Mouse (Mus musculus) neural tube, embryonic 11.5 days (tissue): Measurements from ENCODE around the gene Coro2a. TPM values are rescaled to one million over a fixed set of nuclear protein-coding genes. Genes with fewer than 3 reads are reported as not detected.
"Not testable (repeated sequence)": the region's sequence is repeated elsewhere in the genome, so short reads cannot be mapped to it uniquely, and the experiment has no call there.

ENCODE experiments used
- ATAC-seq: fragments of 200-750 bp; cut with Nextera tagmentation; 2 replicates; pipeline ENCODE4 v1.8.0; 2017; ENCODE audit warnings: moderate number of reproducible peaks, mild to moderate bottlenecking, moderate TSS enrichment, moderate library complexity; ENCODE audit not compliant: insufficient read depth, low FRiP score, low TSS enrichment
- DNase-seq: peaks from one replicate; pipeline ENCODE4 v3.0.0-alpha.2; 2015; ENCODE audit warnings: low spot score
- H3K27ac ChIP-seq: fragments of 300-500 bp; sonication (generic); 2 replicates; pipeline ENCODE4 v1.5.1; 2014; ENCODE audit warnings: low read depth, mild to moderate bottlenecking, low read length
- H3K27me3 ChIP-seq: fragments of 300-500 bp; sonication (generic); 2 replicates; pipeline ENCODE4 v1.6.1; 2014; ENCODE audit warnings: mild to moderate bottlenecking, low read length, mixed read lengths; ENCODE audit not compliant: control insufficient read depth, insufficient read depth
- H3K36me3 ChIP-seq: fragments of 300-500 bp; sonication (generic); 2 replicates; pipeline ENCODE4 v1.6.1; 2014; ENCODE audit warnings: mild to moderate bottlenecking, low read length, moderate library complexity, mixed read lengths; ENCODE audit not compliant: control insufficient read depth, insufficient read depth
- H3K4me1 ChIP-seq: fragments of 300-500 bp; sonication (generic); 2 replicates; pipeline ENCODE4 v1.6.1; 2014; ENCODE audit warnings: low read length, mixed read lengths; ENCODE audit not compliant: control insufficient read depth, insufficient read depth
- H3K4me2 ChIP-seq: fragments of 300-500 bp; sonication (generic); 2 replicates; pipeline ENCODE4 v1.6.1; 2014; ENCODE audit warnings: low read depth, mild to moderate bottlenecking, moderate library complexity
- H3K4me3 ChIP-seq: fragments of 300-500 bp; sonication (generic); 2 replicates; pipeline ENCODE4 v1.5.1; 2014; ENCODE audit warnings: low read depth, low read length
- H3K9ac ChIP-seq: fragments of 300-500 bp; sonication (generic); 2 replicates; pipeline ENCODE4 v1.6.1; 2014; ENCODE audit warnings: mild to moderate bottlenecking, low read length
- H3K9me3 ChIP-seq: fragments of 300-500 bp; sonication (generic); 2 replicates; pipeline ENCODE4 v1.6.1; 2016; ENCODE audit warnings: low read length; ENCODE audit not compliant: control insufficient read depth
- WGBS: fragments of 180-500 bp; shearing (Covaris S2); extraction: QIAGEN DNeasy Blood & Tissue Kit; methylation state at CpG from one replicate; pipeline ENCODE4 v1.1.7; 2014; 5-methylcytosine and 5-hydroxymethylcytosine counted together
- polyA plus RNA-seq: library from polyadenylated mRNA; unstranded; fragments of >200 nt; fragmentation: Nextera tagmentation; extraction: Ambion mirVana; gene quantifications from 2 replicates; pipeline ENCODE4 v1.2.1, GENCODE M21; 2014

The Coro2a gene
- polyA plus RNA-seq, 1 experiment from 2014 or later = 8.8 TPM

- Histone ChIP-seq H3K27ac (no peak overlapping the region), H3K9me3 (no peaks in the 10 kb centered on the region), H3K4me3 (no peak overlapping the region), H3K4me1 (peaks cover 3% of the 10 kb centered on the region; the same call in 1 of the 2 replicates), H3K36me3 (no peaks in the 10 kb centered on the region), H3K27me3 (peaks cover 23% of the 10 kb centered on the region), H3K4me2 (no peak overlapping the region), H3K9ac (no peak overlapping the region)
- ATAC-seq (no peak), DNase-seq (no peak)
- WGBS = 66% methylated on average over 7 of the region's 7 CpGs
Observed at GRCm38 (mm10) chr4:46602704-46603103, 702 bp upstream of the Coro2a start.

- Histone ChIP-seq H3K9ac (peak overlapping the region; percentile 56), H3K4me1 (peaks cover 3% of the 10 kb centered on the region; the same call in 1 of the 2 replicates), H3K27me3 (peaks cover 23% of the 10 kb centered on the region), H3K9me3 (no peaks in the 10 kb centered on the region), H3K36me3 (no peaks in the 10 kb centered on the region), H3K4me2 (peak overlapping the region; percentile 99), H3K4me3 (peak overlapping the region; percentile 63), H3K27ac (no peak overlapping the region)
- ATAC-seq (peak; percentile 49), DNase-seq (peak; percentile 42)
- WGBS = under 1% methylated on average over 47 of the region's 52 CpGs
Observed at GRCm38 (mm10) chr4:46601258-46601843, 651 bp downstream of the Coro2a start.

GRCm38 (mm10) chr4:46600473-46601257 lies 1.3 kb downstream of the Coro2a start:
- ATAC-seq = no peak

GRCm38 (mm10) chr4:46599609-46600008 lies 2.4 kb downstream of the Coro2a start:
- DNase-seq, H3K27ac ChIP-seq, H3K9me3 ChIP-seq, H3K4me2 ChIP-seq, H3K4me3 ChIP-seq, H3K4me1 ChIP-seq, H3K36me3 ChIP-seq, H3K9ac ChIP-seq, ATAC-seq: not testable (repeated sequence)
- peaks cover 23% of the 10 kb centered on the region for H3K27me3 ChIP-seq
- WGBS = 79% methylated on average over 12 of the region's 12 CpGs

More at GRCm38 (mm10) chr4:46600473-46601257, 1.3 kb downstream of the Coro2a start:
- no peak overlapping the region for H3K27ac ChIP-seq
- H3K9ac ChIP-seq = peak overlapping the region; percentile 56
- H3K9me3 ChIP-seq = no peaks in the 10 kb centered on the region
- peaks cover 3% of the 10 kb centered on the region; the same call in 1 of the 2 replicates for H3K4me1 ChIP-seq
- no peaks in the 10 kb centered on the region for H3K36me3 ChIP-seq
- DNase-seq = no peak
- WGBS = 35% methylated on average over 20 of the region's 20 CpGs
- H3K4me2 ChIP-seq = peak overlapping the region; percentile 99
- H3K4me3 ChIP-seq = peak overlapping the region; percentile 63
- peaks cover 23% of the 10 kb centered on the region for H3K27me3 ChIP-seq

- H3K27ac ChIP-seq = no peak overlapping the region
- no peak for ATAC-seq
Observed at GRCm38 (mm10) chr4:46598981-46599380, 3.0 kb downstream of the Coro2a start.

GRCm38 (mm10) chr4:46598111-46598510 lies 3.9 kb downstream of the Coro2a start:
- peaks cover 23% of the 10 kb centered on the region for H3K27me3 ChIP-seq
- WGBS = 63% methylated on average over 10 of the region's 10 CpGs
- ATAC-seq (no peak), DNase-seq (no peak)
- H3K9me3 ChIP-seq = no peaks in the 10 kb centered on the region
- no peak overlapping the region for H3K27ac ChIP-seq
- H3K9ac ChIP-seq = no peak overlapping the region
- no peak overlapping the region for H3K4me2 ChIP-seq
- no peak overlapping the region for H3K4me3 ChIP-seq
- no peaks in the 10 kb centered on the region for H3K36me3 ChIP-seq
- peaks cover 3% of the 10 kb centered on the region; the same call in 1 of the 2 replicates for H3K4me1 ChIP-seq

More at GRCm38 (mm10) chr4:46598981-46599380, 3.0 kb downstream of the Coro2a start:
- Histone ChIP-seq H3K27me3 (peaks cover 23% of the 10 kb centered on the region), H3K4me2 (no peak overlapping the region), H3K4me3 (no peak overlapping the region), H3K4me1 (peaks cover 3% of the 10 kb centered on the region; the same call in 1 of the 2 replicates), H3K9me3 (no peaks in the 10 kb centered on the region), H3K9ac (no peak overlapping the region), H3K36me3 (no peaks in the 10 kb centered on the region)
- 74% methylated on average over 6 of the region's 6 CpGs for WGBS
- DNase-seq = no peak

- H3K4me3 ChIP-seq = no peak overlapping the region
- H3K27me3 ChIP-seq = peaks cover 23% of the 10 kb centered on the region
- peaks cover 3% of the 10 kb centered on the region; the same call in 1 of the 2 replicates for H3K4me1 ChIP-seq
- 81% methylated on average over 11 of the region's 11 CpGs for WGBS
- no peaks in the 10 kb centered on the region for H3K9me3 ChIP-seq
- no peak overlapping the region for H3K9ac ChIP-seq
- H3K27ac ChIP-seq = no peak overlapping the region
- DNase-seq (no peak), ATAC-seq (no peak)
- no peaks in the 10 kb centered on the region for H3K36me3 ChIP-seq
- no peak overlapping the region for H3K4me2 ChIP-seq
Observed at GRCm38 (mm10) chr4:46597286-46597961, 4.6 kb downstream of the Coro2a start.

GRCm38 (mm10) chr4:46596398-46596797 lies 5.6 kb downstream of the Coro2a start:
- DNase-seq = no peak
- WGBS = 83% methylated on average over 6 of the region's 6 CpGs
- no peak for ATAC-seq
- H3K27me3 ChIP-seq = peaks cover 17% of the 10 kb centered on the region
- H3K4me3 ChIP-seq = no peak overlapping the region
- H3K9ac ChIP-seq = no peak overlapping the region
- H3K4me1 ChIP-seq = peaks cover 2% of the 10 kb centered on the region; the same call in 1 of the 2 replicates
- H3K4me2 ChIP-seq = no peak overlapping the region
- H3K27ac ChIP-seq = no peak overlapping the region
- H3K36me3 ChIP-seq = no peaks in the 10 kb centered on the region
- H3K9me3 ChIP-seq = no peaks in the 10 kb centered on the region
